Mouse (Mus musculus) erythroblast, embryonic 14.5 days (primary cell): ENCODE results near the gene Crp. TPM values are rescaled to one million over a fixed set of nuclear protein-coding genes. Genes with fewer than 3 reads are reported as not detected.

Experiments used
- H3K27me3 ChIP-seq: 2 replicates; pipeline ENCODE4 v1.6.1; 2012; ENCODE audit warnings: inconsistent platforms; ENCODE audit not compliant: control insufficient read depth
- H3K36me3 ChIP-seq: 2 replicates; pipeline ENCODE4 v1.6.1; 2012; ENCODE audit warnings: mild to moderate bottlenecking, inconsistent platforms; ENCODE audit not compliant: control insufficient read depth
- H3K4me1 ChIP-seq: 2 replicates; pipeline ENCODE4 v1.6.1; 2012; ENCODE audit warnings: inconsistent platforms; ENCODE audit not compliant: control insufficient read depth
- H3K4me3 ChIP-seq: replicated peaks from 2 replicates; pipeline ENCODE3; 2012; ENCODE audit warnings: moderate library complexity, mild to moderate bottlenecking, inconsistent platforms
- H3K9me3 ChIP-seq: 2 replicates; pipeline ENCODE4 v1.6.1; 2012; ENCODE audit warnings: low read length, inconsistent platforms, mixed read lengths; ENCODE audit not compliant: control insufficient read depth
- GATA1 ChIP-seq: IDR thresholded peaks from 2 replicates; pipeline ENCODE4 v1.6.1; 2012; ENCODE audit warnings: low read length, inconsistent platforms, mixed read lengths
- TAL1 ChIP-seq: IDR thresholded peaks from 3 replicates; pipeline ENCODE4 v1.6.1; 2012; ENCODE audit warnings: low read length, inconsistent platforms, mixed read lengths
- polyA plus RNA-seq: library from polyadenylated mRNA; stranded (reverse); fragments of >175 nt; gene quantifications from 2 replicates; pipeline ENCODE4 v1.2.3, GENCODE M21; 2012

The Crp gene
- polyA plus RNA-seq, 1 experiment: not detected

- Histone ChIP-seq H3K36me3 (no peaks in the 10 kb centered on the region), H3K9me3 (0 out of 2 replicates have a peak, but pooled peaks cover 2% of the 10 kb centered on the region), H3K4me1 (no peaks in the 10 kb centered on the region), H3K4me3 (no peak overlapping the region), H3K27me3 (no peaks in the 10 kb centered on the region)
- TF ChIP-seq TAL1: no peak
- TF ChIP-seq GATA1: no peak
Observed at GRCm38 (mm10) chr1:172704769-172705168, 6.9 kb downstream of the Crp start.

- no peaks in the 10 kb centered on the region for H3K27me3 ChIP-seq
- H3K4me1 ChIP-seq: no peaks in the 10 kb centered on the region
- H3K4me3 ChIP-seq: no peak overlapping the region
- no peaks in the 10 kb centered on the region for H3K36me3 ChIP-seq
- H3K9me3 ChIP-seq: 0 out of 2 replicates have a peak, but pooled peaks cover 2% of the 10 kb centered on the region
- no peak for TF ChIP-seq TAL1
- no peak for TF ChIP-seq GATA1
Observed at GRCm38 (mm10) chr1:172706243-172706642, 8.4 kb downstream of the Crp start.

- no peaks in the 10 kb centered on the region for H3K27me3 ChIP-seq
- TF ChIP-seq GATA1 (no peak), TAL1 (no peak)
- H3K4me1 ChIP-seq: no peaks in the 10 kb centered on the region
- H3K36me3 ChIP-seq: no peaks in the 10 kb centered on the region
- H3K4me3 ChIP-seq: no peak overlapping the region
- 0 out of 2 replicates have a peak, but pooled peaks cover 2% of the 10 kb centered on the region for H3K9me3 ChIP-seq
Observed at GRCm38 (mm10) chr1:172709788-172710350, 12.0 kb downstream of the Crp start.

GRCm38 (mm10) chr1:172711396-172711795, 13.5 kb downstream of the Crp start:
- Histone ChIP-seq H3K36me3 (no peaks in the 10 kb centered on the region), H3K27me3 (no peaks in the 10 kb centered on the region), H3K4me3 (no peak overlapping the region), H3K9me3 (0 out of 2 replicates have a peak, but pooled peaks cover 2% of the 10 kb centered on the region), H3K4me1 (no peaks in the 10 kb centered on the region)
- no peak for TF ChIP-seq TAL1
- TF ChIP-seq GATA1: no peak

GRCm38 (mm10) chr1:172711962-172712361, 14.1 kb downstream of the Crp start:
- no peaks in the 10 kb centered on the region for H3K27me3 ChIP-seq
- no peaks in the 10 kb centered on the region for H3K4me1 ChIP-seq
- TF ChIP-seq TAL1 (no peak), GATA1 (no peak)
- H3K36me3 ChIP-seq: no peaks in the 10 kb centered on the region
- no peak overlapping the region for H3K4me3 ChIP-seq
- H3K9me3 ChIP-seq: 0 out of 2 replicates have a peak, but pooled peaks cover 2% of the 10 kb centered on the region

- H3K4me1 ChIP-seq: no peaks in the 10 kb centered on the region
- no peak overlapping the region for H3K4me3 ChIP-seq
- no peaks in the 10 kb centered on the region for H3K9me3 ChIP-seq
- H3K36me3 ChIP-seq: no peaks in the 10 kb centered on the region
- no peaks in the 10 kb centered on the region for H3K27me3 ChIP-seq
- TF ChIP-seq TAL1 (no peak), GATA1 (no peak)
Observed at GRCm38 (mm10) chr1:172751241-172751640, 53.4 kb downstream of the Crp start.

GRCm38 (mm10) chr1:172755151-172755550, 57.3 kb downstream of the Crp start:
- Histone ChIP-seq H3K27me3 (no peaks in the 10 kb centered on the region), H3K4me3 (no peak overlapping the region), H3K36me3 (no peaks in the 10 kb centered on the region), H3K9me3 (no peaks in the 10 kb centered on the region), H3K4me1 (no peaks in the 10 kb centered on the region)
- TF ChIP-seq GATA1 (no peak), TAL1 (no peak)

- no peaks in the 10 kb centered on the region for H3K4me1 ChIP-seq
- H3K36me3 ChIP-seq: no peaks in the 10 kb centered on the region
- H3K27me3 ChIP-seq: no peaks in the 10 kb centered on the region
- no peak overlapping the region for H3K4me3 ChIP-seq
- TF ChIP-seq GATA1 (no peak), TAL1 (no peak)
- no peaks in the 10 kb centered on the region for H3K9me3 ChIP-seq
Observed at GRCm38 (mm10) chr1:172759525-172759924, 61.7 kb downstream of the Crp start.

- no peaks in the 10 kb centered on the region for H3K27me3 ChIP-seq
- H3K9me3 ChIP-seq: no peaks in the 10 kb centered on the region; the same call in 1 of the 2 replicates
- H3K4me3 ChIP-seq: no peak overlapping the region
- TF ChIP-seq GATA1 (no peak), TAL1 (no peak)
- no peaks in the 10 kb centered on the region for H3K36me3 ChIP-seq
- H3K4me1 ChIP-seq: no peaks in the 10 kb centered on the region
Observed at GRCm38 (mm10) chr1:172779195-172779594, 81.3 kb downstream of the Crp start.

- TF ChIP-seq GATA1: no peak
- no peak for TF ChIP-seq TAL1
- Histone ChIP-seq H3K9me3 (peaks cover 2% of the 10 kb centered on the region; the same call in 1 of the 2 replicates), H3K4me3 (no peak overlapping the region), H3K27me3 (no peaks in the 10 kb centered on the region), H3K36me3 (no peaks in the 10 kb centered on the region), H3K4me1 (no peaks in the 10 kb centered on the region)
Observed at GRCm38 (mm10) chr1:172785322-172785721, 87.5 kb downstream of the Crp start.
